Mouse (Mus musculus): ENCODE measurements around the gene Bspry. TPM values are rescaled to one million over a fixed set of nuclear protein-coding genes. Genes with fewer than 3 reads are reported as not detected.
"Not testable (repeated sequence)": the region's sequence is repeated elsewhere in the genome, so short reads cannot be mapped to it uniquely, and the experiment has no call there.

The Bspry gene
- 0.57 TPM in 1 of 2 replicates, not detected in the other for total RNA-seq (2015)
- 0.08 and 0.18 TPM in 2 replicates for total RNA-seq (2017)

- ATAC-seq (ENCODE audit: poor library complexity, severe bottlenecking) = peak; percentile 63
These were observed at the start of gene Bspry for GRCm38 (mm10) chr4:62479937-62480708. Bspry (plus strand) TSS chr4:62480053.

GRCm38 (mm10) chr4:62430678-62431077 is 49.2 kb upstream of the Bspry start:
- ATAC-seq (ENCODE audit: poor library complexity, severe bottlenecking) = no peak

DNA sequence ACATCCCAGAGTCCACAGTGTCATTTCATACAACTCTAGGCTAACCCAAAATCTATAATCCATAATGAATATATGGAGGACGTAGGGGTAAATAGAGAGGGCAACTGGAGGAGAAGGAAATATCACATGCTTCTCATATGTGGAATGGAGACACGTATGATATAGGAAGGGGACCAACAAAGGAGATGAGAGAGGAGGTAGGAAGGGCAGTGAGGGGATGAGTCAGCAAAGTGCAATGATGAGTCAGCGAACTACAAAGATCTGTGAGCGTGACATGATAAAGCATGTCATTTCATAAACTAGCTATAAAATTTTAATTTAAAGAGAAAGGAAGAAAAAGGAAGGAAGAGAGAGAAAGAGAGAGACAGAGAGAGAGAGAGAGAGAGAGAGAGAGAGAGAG is 48.3 kb upstream of the Bspry start:
- no peak for ATAC-seq (ENCODE audit: poor library complexity, severe bottlenecking)

DNA sequence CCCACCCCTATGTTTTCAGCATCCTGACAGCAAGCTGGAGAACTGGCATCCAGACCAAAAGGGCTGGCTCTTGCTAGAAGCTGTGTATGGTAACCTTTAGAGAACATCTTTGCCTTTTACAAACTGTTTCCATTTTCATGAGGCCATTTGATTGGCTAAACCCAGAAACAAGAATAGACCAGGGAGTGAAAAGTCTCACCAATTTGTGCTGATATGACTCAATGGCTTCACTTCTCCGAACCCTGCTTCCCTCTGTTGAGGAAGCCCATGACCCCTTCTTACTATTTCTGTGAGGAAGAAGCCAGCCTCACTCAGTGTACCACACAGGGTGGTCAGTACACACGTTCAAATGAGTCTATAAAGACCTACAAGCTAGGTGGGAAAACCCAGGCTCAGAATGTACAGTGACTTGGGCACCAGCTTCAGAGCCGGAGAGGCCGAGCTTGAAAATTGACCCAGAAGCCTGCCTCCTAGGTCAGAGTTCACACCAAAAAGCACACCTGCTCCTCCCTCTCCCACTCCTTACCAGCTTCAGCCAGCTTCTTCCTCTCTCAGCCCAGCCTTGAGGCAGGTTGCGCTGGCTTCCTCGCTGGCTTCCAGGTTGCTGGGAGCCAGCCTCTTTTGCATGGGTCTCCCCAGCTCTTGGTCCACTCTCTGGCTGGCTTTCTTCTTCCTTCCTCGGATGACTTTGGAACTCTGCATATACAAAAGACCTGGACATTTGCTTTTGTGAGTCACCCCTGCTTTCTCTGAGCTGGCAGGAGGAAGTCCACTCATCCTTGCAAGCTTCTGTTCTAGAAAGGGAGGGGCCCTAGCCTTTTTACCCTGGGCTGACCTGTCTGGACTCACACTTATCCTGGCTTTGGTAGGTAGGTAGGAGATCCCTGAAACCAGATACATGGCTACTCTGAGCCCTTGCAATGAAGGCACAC is 45.6 kb upstream of the Bspry start:
- no peak for ATAC-seq (ENCODE audit: poor library complexity, severe bottlenecking)

DNA sequence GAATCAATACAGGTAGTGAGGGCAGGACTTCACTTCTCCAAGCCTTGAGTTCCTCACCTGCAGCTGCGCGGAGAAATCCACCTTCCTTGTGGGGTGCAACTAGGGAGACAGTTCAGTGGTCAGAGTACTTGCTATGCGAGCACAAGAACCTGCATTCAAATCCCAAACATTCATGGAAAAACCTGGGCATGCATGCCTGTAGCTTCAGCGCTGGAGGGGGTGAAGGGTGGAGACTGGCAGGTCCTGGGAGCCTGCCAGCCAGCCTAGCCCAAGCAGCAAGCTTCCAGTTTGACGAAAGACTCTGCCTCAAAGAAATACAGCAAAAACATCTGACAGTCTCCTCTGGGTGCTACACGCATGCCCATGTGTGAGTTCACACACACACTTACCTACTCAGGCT is 44.8 kb upstream of the Bspry start, which contains the start of gene Rnf183:
Rnf183 (minus strand) TSS at position 172 of the 400 bp plus-strand sequence.
- no peak for ATAC-seq (ENCODE audit: poor library complexity, severe bottlenecking)

- ATAC-seq (ENCODE audit: poor library complexity, severe bottlenecking) = no peak
These were observed 42.5 kb upstream of the Bspry start for GRCm38 (mm10) chr4:62437256-62437778.

GRCm38 (mm10) chr4:62437871-62438270 is 42.0 kb upstream of the Bspry start:
- ATAC-seq (ENCODE audit: poor library complexity, severe bottlenecking) = no peak

DNA sequence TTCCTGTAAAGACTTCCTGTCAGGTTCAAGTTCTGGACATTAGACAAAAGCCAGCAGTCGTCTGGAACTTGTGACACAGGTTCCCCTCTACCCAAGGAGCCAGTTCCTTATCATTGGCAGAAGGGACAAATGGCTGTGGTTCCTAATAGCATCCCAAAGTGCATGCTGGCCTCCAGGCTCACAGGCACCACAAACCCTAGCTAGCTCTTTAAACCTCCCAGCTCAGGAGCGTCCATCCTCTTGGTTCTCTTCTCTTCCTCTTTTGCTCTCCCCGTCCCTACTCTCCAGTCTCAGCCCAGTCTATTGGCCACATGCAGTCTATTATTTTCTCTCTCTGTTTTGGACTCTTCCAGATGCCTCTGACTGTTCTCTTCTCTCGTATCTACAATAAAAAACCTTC is 40.1 kb upstream of the Bspry start:
- no peak for ATAC-seq (ENCODE audit: poor library complexity, severe bottlenecking)

DNA sequence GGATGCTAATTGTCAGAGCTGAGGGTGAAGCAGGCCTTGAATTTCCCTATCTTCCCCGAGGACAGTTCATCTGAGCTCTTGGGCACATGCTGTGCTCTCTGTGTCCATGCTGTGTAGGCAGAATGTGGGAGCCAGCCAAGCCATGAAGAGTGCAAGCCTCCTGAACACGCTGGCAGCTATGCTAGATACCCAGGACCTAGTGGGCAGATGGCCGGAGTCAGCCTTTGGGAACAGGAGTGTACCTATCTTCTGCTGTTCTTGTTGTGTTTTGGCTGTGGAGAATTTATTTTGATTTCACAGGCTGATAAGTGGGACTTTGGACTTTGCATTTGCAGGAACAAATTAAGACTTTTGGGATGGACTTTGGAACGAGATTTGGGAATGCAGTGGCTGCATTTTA is 39.3 kb upstream of the Bspry start:
- ATAC-seq (ENCODE audit: poor library complexity, severe bottlenecking) = no peak

GRCm38 (mm10) chr4:62440986-62441385 is 38.9 kb upstream of the Bspry start:
- no peak for ATAC-seq (ENCODE audit: poor library complexity, severe bottlenecking)

GRCm38 (mm10) chr4:62454995-62455394 is 24.9 kb upstream of the Bspry start:
- peak; percentile 49 for ATAC-seq (ENCODE audit: poor library complexity, severe bottlenecking)

- no peak for ATAC-seq (ENCODE audit: poor library complexity, severe bottlenecking)
These were observed 20.8 kb upstream of the Bspry start for GRCm38 (mm10) chr4:62459081-62459480.

DNA sequence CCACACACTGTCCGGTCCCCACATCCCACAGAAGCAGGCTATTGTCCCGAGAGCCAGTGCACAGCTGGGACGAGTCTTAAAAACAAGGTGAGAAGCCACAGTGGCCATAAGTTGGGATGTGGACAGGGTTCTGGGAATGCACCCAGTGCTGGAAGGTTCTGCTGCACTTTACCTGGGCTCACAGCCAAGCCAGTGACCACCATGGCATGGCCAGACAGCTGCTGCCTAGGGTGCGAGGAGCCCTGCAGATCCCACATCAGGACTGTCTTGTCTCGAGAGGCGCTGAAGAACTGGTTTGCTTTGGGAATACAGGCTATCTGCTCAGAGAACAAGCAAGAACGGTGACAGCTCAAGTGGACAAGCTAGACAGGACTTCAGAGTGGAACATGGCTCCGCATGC is 19.5 kb upstream of the Bspry start:
- ATAC-seq (ENCODE audit: poor library complexity, severe bottlenecking) = no peak

DNA sequence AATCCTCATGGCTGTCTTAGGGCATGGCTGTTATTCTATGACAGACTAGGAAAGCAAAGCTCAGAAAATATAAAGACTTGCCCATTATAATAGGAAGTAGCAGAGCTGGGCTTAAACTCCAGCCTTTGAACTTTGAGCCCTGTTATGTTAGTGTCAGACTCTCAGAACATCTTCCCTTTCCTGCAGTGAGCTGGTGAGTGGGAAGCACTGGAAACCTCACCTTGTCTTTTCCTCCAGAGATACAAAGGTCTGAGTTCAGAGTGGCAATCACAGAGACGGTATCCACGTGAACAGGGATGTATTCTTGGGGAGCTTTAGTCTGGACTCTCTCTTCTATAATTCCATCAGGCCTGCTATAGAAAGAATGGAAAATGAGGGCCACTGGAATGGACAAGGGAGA is 16.7 kb upstream of the Bspry start:
- ATAC-seq (ENCODE audit: poor library complexity, severe bottlenecking) = no peak

DNA sequence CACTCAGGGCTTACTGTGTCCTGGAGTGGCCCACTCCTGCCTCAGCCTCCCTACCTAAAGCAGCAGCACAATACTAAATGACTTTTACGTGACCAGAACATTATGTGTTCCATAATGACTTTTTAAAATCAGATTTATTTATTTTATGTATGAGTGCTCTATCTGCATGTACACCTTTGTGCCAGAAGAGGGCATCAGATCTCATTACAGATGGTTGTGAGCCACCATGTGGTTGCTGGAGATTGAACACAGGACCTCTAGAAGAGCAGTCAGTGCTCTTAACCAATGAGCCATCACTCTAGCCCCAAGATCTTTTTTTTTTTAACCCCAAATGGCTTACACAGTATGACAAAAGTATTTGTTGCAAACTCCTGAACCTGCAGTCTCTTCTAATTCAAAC is 11.7 kb upstream of the Bspry start:
- ATAC-seq (ENCODE audit: poor library complexity, severe bottlenecking) = no peak

- peak; percentile 100 for ATAC-seq (ENCODE audit: poor library complexity, severe bottlenecking)
These were observed 9.2 kb upstream of the Bspry start, which contains the start of gene Wdr31 for GRCm38 (mm10) chr4:62470598-62471051. Wdr31 (minus strand) TSS chr4:62470896.

DNA sequence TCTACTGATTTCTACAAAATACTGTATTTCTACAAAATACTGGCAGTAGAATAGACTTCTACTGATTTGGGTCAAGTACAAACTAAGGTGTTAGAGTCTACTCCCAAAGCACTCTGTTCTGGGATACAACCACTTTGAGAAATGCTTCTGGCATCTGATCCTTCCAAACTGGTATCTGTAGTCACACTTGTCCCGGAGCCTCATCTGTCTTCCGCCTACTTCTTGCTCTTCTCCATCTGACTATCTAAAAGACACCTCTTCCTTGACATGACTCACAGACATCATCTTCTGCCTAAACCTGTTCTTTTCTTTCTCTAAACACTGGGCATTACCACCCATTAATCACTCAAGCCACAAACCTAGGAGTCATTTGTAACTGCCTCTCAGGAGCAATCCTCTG is 7.8 kb upstream of the Bspry start:
- no peak for ATAC-seq (ENCODE audit: poor library complexity, severe bottlenecking)

- ATAC-seq (ENCODE audit: poor library complexity, severe bottlenecking) = no peak
These were observed 4.7 kb upstream of the Bspry start for GRCm38 (mm10) chr4:62475131-62475530.

GRCm38 (mm10) chr4:62475793-62476192 is 4.1 kb upstream of the Bspry start:
- ATAC-seq (ENCODE audit: poor library complexity, severe bottlenecking) = no peak

- ATAC-seq (ENCODE audit: poor library complexity, severe bottlenecking) = no peak
These were observed 2.2 kb upstream of the Bspry start for GRCm38 (mm10) chr4:62477542-62478244.

DNA sequence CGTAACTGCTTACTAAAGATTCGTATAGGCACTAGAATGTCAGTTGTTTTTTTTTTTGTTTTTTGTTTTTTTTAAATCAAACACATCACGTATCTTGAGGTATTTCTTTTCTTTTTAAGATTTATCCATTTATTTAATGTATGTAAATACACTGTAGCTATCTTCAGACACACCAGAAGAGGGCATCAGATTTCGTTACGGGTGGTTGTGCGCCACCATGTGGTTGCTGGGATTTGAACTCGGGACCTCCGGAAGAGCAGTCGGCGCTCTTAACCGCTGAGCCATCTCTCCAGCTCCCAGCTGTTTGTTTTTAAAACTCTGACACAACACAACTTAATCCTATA is 288 bp upstream of the Bspry start:
- ATAC-seq (ENCODE audit: poor library complexity, severe bottlenecking) = not testable (repeated sequence)
